Mouse (Mus musculus): Measurements from ENCODE around the gene Gnptg. TPM values are rescaled to one million over a fixed set of nuclear protein-coding genes. Genes with fewer than 3 reads are reported as not detected.
A peak's percentile ranks its signal among the peaks of the same experiment; 100 is the strongest.

Gene Gnptg
- total and polyA plus RNA-seq, 3 experiments: 8.7 to 10.8 TPM; not detected in 1

DNA sequence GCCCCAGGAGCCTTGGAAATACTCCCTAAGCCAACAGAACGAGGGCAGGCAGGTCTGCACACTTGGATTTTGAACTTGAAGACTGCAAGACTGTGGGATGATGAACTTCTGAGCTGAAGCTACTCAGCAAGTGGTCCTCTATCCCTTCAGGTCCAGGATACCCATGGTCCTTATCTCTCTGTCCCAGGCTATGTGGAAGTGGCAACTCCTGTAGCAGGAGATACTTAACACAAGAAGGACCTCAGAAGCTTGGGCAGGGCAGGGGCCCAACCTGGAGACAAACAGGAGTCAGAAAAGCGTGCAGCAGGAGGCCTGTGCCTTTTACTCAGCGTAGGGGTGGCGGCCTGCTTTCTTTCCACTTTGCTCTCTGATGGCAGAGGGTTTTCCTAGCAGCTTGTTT lies 14.3 kb downstream of the Gnptg start:
- Histone ChIP-seq H3K4me3 (ENCODE audit: control insufficient read depth in 1 of 2, insufficient read depth in 1 of 2, low read depth in 2 of 2, low read length in 2 of 2) (no peak overlapping the region), H3K4me1 (ENCODE audit: control insufficient read depth in 1 of 2, insufficient read depth in 2 of 2, low read length in 2 of 2) (peaks cover 7 to 40% of the 10 kb centered on the region in 2 experiments)

DNA sequence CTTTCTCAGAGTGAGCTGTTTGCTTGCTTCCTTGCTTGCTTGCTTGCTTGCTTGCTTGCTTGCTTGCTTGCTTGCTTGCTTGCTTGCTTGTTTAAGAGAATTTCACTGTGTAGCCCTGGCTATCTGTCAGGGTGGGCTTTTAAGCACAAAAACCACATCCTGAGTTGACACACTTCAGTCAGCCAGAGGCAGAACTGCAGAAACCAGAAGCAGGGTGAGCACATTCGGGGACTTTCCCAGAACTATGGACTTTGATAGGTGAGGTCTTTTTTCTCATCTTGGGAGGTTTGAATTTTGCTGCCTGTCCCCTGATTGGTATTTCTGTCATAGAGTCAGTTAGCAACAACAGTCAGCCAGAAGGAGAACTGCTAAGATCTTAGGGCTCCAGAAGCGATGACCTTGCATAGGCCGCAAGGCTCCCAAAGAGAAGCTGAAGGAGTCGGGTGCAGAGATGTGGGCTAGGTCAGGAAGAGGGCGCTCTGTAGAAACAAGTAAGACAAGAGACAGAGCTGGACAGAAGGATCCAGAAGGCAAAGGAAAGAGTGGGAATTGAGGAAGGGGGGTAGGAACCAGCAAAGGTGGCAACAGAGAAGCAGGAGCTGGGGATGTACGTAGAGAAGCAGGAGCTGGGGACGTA lies 15.2 kb downstream of the Gnptg start:
- peak; percentile 34 for DNase-seq (ENCODE audit: low read depth, low spot score)
- Histone ChIP-seq H3K79me2 (ENCODE audit: control insufficient read depth, insufficient read depth, low read length, poor library complexity) (peaks cover 35% of the 10 kb centered on the region), H3K27me3 (ENCODE audit: control insufficient read depth in 1 of 2, insufficient read depth in 2 of 2, low read length in 2 of 2) (no peaks in the 10 kb centered on the region), H3K27ac (ENCODE audit: control insufficient read depth, low read depth, low read length) (peak overlapping the region; percentile 92), H3K9me3 (replicated peaks; ENCODE audit: insufficient read depth, low read length) (no peaks in the 10 kb centered on the region), H3K36me3 (ENCODE audit: control insufficient read depth in 1 of 2, insufficient read depth in 2 of 2, low read length in 2 of 2) (peaks cover 4 to 27% of the 10 kb centered on the region in 2 experiments), H3K4me1 (ENCODE audit: control insufficient read depth in 1 of 2, insufficient read depth in 2 of 2, low read length in 2 of 2) (peaks cover 7 to 42% of the 10 kb centered on the region in 2 experiments), H3K4me3 (ENCODE audit: control insufficient read depth in 1 of 2, insufficient read depth in 1 of 2, low read depth in 2 of 2, low read length in 2 of 2) (no peak overlapping the region), H3K9ac (ENCODE audit: control insufficient read depth, low read depth, low read length, poor library complexity, severe bottlenecking) (peak overlapping the region; percentile 12; the same call in 1 of the 2 replicates)
- TF ChIP-seq ELF1 (IDR thresholded peaks at IDR 0.05; ENCODE audit: low read depth, low read length) (no peak), BHLHE40 (IDR thresholded peaks at IDR 0.05; ENCODE audit: borderline replicate concordance, low read depth, low read length) (no peak), MYB (IDR thresholded peaks at IDR 0.05; ENCODE audit: low read depth, low read length) (no peak), TCF12 (IDR thresholded peaks at IDR 0.05; ENCODE audit: low read depth, low read length) (no peak), MAZ (IDR thresholded peaks at IDR 0.05; ENCODE audit: low read depth, low read length) (no peak), SIN3A (IDR thresholded peaks at IDR 0.05; ENCODE audit: low read length) (no peak), ZNF384 (IDR thresholded peaks at IDR 0.05; ENCODE audit: low read depth, low read length) (no peak), ETS1 (IDR thresholded peaks at IDR 0.05; ENCODE audit: low read depth, low read length) (no peak), MYC (IDR thresholded peaks at IDR 0.05; ENCODE audit: low read depth, low read length) (no peak), MXI1 (IDR thresholded peaks at IDR 0.05; ENCODE audit: low read depth, low read length) (no peak), POLR2AphosphoS2 (IDR thresholded peaks at IDR 0.05; ENCODE audit: low read length) (no peak), POLR2A (IDR thresholded peaks at IDR 0.05; ENCODE audit: control insufficient read depth in 1 of 2, insufficient read depth in 1 of 2, low read depth in 1 of 2, low read length in 2 of 2, poor library complexity in 1 of 2) (no peak), GABPA (IDR thresholded peaks at IDR 0.05; ENCODE audit: low read depth, low read length) (no peak), GATA1 (IDR thresholded peaks at IDR 0.05; ENCODE audit: low read depth, low read length) (no peak), TAL1 (IDR thresholded peaks at IDR 0.05; ENCODE audit: low read length) (no peak)

More for the DNA sequence above, 14.3 kb downstream of the Gnptg start:
- Histone ChIP-seq H3K36me3 (ENCODE audit: control insufficient read depth in 1 of 2, insufficient read depth in 2 of 2, low read length in 2 of 2) (peaks cover 3 to 27% of the 10 kb centered on the region in 2 experiments), H3K79me2 (ENCODE audit: control insufficient read depth, insufficient read depth, low read length, poor library complexity) (peaks cover 35% of the 10 kb centered on the region), H3K27me3 (ENCODE audit: control insufficient read depth in 1 of 2, insufficient read depth in 2 of 2, low read length in 2 of 2) (no peaks in the 10 kb centered on the region), H3K9me3 (replicated peaks; ENCODE audit: insufficient read depth, low read length) (no peaks in the 10 kb centered on the region), H3K27ac (ENCODE audit: control insufficient read depth, low read depth, low read length) (peak overlapping the region; percentile 92; the same call in 1 of the 2 replicates), H3K9ac (ENCODE audit: control insufficient read depth, low read depth, low read length, poor library complexity, severe bottlenecking) (no peak overlapping the region)
- DNase-seq (ENCODE audit: low read depth, low spot score): peak; percentile 76
- TF ChIP-seq ZKSCAN1 (IDR thresholded peaks at IDR 0.05; ENCODE audit: low read depth, low read length) (no peak), USF1 (IDR thresholded peaks at IDR 0.05; ENCODE audit: low read depth, low read length) (no peak), TBP (IDR thresholded peaks at IDR 0.05; ENCODE audit: low read depth, low read length) (0 out of 2 replicates have a peak, but pooled peaks have one; percentile 16), TCF12 (IDR thresholded peaks at IDR 0.05; ENCODE audit: low read depth, low read length) (peak; percentile 73), GATA1 (IDR thresholded peaks at IDR 0.05; ENCODE audit: low read depth, low read length) (peak; percentile 71), TAL1 (IDR thresholded peaks at IDR 0.05; ENCODE audit: low read length) (peak; percentile 96), EP300 (IDR thresholded peaks at IDR 0.05; ENCODE audit: low read depth in 1 of 2, low read length in 2 of 2) (peak in 1 of 2 experiments; percentile 72; a peak in 2 of 4 replicates), MXI1 (IDR thresholded peaks at IDR 0.05; ENCODE audit: low read depth, low read length) (no peak)
